Mouse (Mus musculus): ENCODE measurements at regions not wholly inside any gene's neighbourhood (a gene's known extent, or its start where the extent isn't known, plus 50 kb on each side); places are given as distances from the start of the nearest gene placed in this dataset.

DNA sequence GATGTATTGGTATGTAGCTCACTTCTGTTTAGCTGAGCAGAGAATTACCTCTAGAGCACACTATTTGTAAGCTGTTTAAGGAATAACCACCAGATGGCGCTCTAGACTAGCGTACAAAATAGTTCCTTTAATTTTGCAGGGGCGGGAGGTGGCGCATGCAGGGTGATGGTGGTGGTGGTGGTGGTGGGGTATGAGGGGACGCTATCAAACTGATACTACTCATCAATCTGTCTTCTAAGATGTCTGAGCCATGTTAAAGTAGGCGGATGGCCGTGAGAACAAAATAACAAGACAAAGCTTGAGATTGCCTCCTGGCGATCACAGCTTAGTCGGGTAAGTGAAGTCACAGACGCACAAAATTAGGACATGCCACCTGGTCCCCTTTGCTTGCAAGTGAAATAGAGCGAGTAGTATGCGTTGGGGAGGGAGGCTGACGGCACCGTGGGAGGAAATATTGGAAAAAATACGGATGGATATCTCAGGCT lies 90.6 kb upstream of the Nmur2 start:
- H3K4me1 ChIP-seq (ENCODE audit: control insufficient read depth in 1 of 2, insufficient read depth in 2 of 2): no peaks in the 10 kb centered on the region
- dilution Hi-C loops (cut with MboI; ENCODE audit: extremely low pct_ligation_motif_present, extremely low pct_unique_long_range_greater_than_20kb, low sequenced_read_pairs): no loop called here
- peak; percentile 57 to 92; a peak in 3 of 4 replicates for TF ChIP-seq CTCF (conservative IDR thresholded peaks at IDR 0.05 in 1 of 2, IDR thresholded peaks at IDR 0.05 in 1 of 2; ENCODE audit: low read depth in 2 of 2, low read length in 2 of 2)
- TF ChIP-seq MAX (IDR thresholded peaks at IDR 0.05; ENCODE audit: low read length): no peak
- no peak for TF ChIP-seq POLR2A (IDR thresholded peaks at IDR 0.05; ENCODE audit: low read depth, low read length)
- no peak for TF ChIP-seq JUND (conservative IDR thresholded peaks at IDR 0.05; ENCODE audit: low read depth, low read length)
- no peak for TF ChIP-seq MXI1 (IDR thresholded peaks at IDR 0.05; ENCODE audit: low read depth, low read length)
- TF ChIP-seq RAD21 (IDR thresholded peaks at IDR 0.05; ENCODE audit: low read depth, low read length): peak; percentile 86
- peak; percentile 26; the same call in 1 of the 2 replicates for TF ChIP-seq MAFK (IDR thresholded peaks at IDR 0.05; ENCODE audit: insufficient replicate concordance, low read length)
- peak; percentile 79 for TF ChIP-seq SMC3 (IDR thresholded peaks at IDR 0.05; ENCODE audit: low read depth, low read length)
- no peak for TF ChIP-seq E2F4 (IDR thresholded peaks at IDR 0.05; ENCODE audit: insufficient replicate concordance, low read depth, low read length)
- TF ChIP-seq JUN (IDR thresholded peaks at IDR 0.05; ENCODE audit: insufficient read depth, low read depth, low read length): no peak
- no peak for TF ChIP-seq SIN3A (IDR thresholded peaks at IDR 0.05; ENCODE audit: low read length)
- no peak for TF ChIP-seq ELF1 (IDR thresholded peaks at IDR 0.05; ENCODE audit: low read depth, low read length)
- peak; percentile 58 for DNase-seq (ENCODE audit: extremely low read depth)
- H3K27ac ChIP-seq (ENCODE audit: insufficient read depth, low read depth): no peak overlapping the region
- H3K9me3 ChIP-seq (replicated peaks; ENCODE audit: low read length): no peaks in the 10 kb centered on the region
- H3K4me3 ChIP-seq (replicated peaks in 1 of 3; ENCODE audit: low read depth in 2 of 3, low read length in 2 of 3, poor library complexity in 1 of 3): no peak overlapping the region
- H3K4me2 ChIP-seq (ENCODE audit: insufficient read depth, low read depth, poor library complexity, severe bottlenecking): no peak overlapping the region
- H3K36me3 ChIP-seq (replicated peaks in 1 of 2; ENCODE audit: control insufficient read depth in 1 of 2, insufficient read depth in 1 of 2, low read length in 1 of 2): no peaks in the 10 kb centered on the region
- no peak overlapping the region for H3K9ac ChIP-seq (ENCODE audit: insufficient read depth, low read depth)
- no peaks in the 10 kb centered on the region for H3K79me2 ChIP-seq (replicated peaks; ENCODE audit: control insufficient read depth, extremely low read depth, insufficient read depth, poor library complexity, severe bottlenecking)
- in situ Hi-C loops (cut with MboI; ENCODE audit: low pct_ligation_motif_present, low pct_unique_long_range_greater_than_20kb, low sequenced_read_pairs): loop anchor here (25.0 kb wide), 1 partner anchor 1331 kb away; no protein-coding TSS in a partner anchor
- peaks cover 34% of the 10 kb centered on the region for H3K27me3 ChIP-seq (replicated peaks)

DNA sequence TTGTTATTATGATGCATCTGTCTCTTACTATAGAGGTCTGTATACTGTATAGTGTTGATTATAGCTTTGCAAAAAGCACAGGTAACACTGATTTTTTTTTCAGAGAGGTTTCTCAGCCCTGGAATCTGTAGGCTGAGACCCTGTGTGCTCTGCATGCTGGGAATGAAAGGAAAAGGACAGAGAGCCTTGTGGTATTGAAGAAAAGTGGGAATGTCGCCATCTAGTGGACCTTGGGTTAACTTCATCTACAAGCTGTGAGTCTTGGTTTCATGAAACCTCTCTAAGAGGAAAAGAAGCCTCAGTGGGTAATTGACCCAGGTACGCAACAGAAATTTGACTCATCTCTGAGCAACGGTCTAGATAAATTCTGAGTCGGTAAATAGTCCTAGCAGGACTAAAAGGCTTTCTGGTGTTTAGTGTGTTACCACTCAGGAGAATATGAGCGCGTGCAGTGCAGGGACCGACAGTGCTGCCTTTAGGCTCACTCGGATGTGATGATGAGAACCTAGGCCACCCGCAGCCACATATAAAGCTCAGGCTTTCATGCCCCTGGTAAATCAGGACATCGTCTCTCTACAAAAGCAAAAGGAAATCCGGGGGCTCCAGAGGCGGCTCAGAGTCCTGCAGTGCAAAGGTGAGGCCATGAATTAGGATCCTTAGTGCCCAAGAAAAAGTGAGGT lies 75.9 kb upstream of the Nmur2 start:
- DNase-seq (ENCODE audit: extremely low read depth): no peak
- Histone ChIP-seq H3K27ac (ENCODE audit: insufficient read depth, low read depth) (no peak overlapping the region), H3K9ac (ENCODE audit: insufficient read depth, low read depth) (no peak overlapping the region), H3K4me1 (ENCODE audit: control insufficient read depth in 1 of 2, insufficient read depth in 2 of 2) (no peaks in the 10 kb centered on the region), H3K4me3 (replicated peaks in 1 of 3; ENCODE audit: low read depth in 2 of 3, low read length in 2 of 3, poor library complexity in 1 of 3) (no peak overlapping the region), H3K9me3 (replicated peaks; ENCODE audit: low read length) (no peaks in the 10 kb centered on the region), H3K79me2 (replicated peaks; ENCODE audit: control insufficient read depth, extremely low read depth, insufficient read depth, poor library complexity, severe bottlenecking) (no peaks in the 10 kb centered on the region), H3K27me3 (replicated peaks) (peaks cover 74% of the 10 kb centered on the region), H3K36me3 (replicated peaks in 1 of 2; ENCODE audit: control insufficient read depth in 1 of 2, insufficient read depth in 1 of 2, low read length in 1 of 2) (no peaks in the 10 kb centered on the region), H3K4me2 (ENCODE audit: insufficient read depth, low read depth, poor library complexity, severe bottlenecking) (no peak overlapping the region)
- TF ChIP-seq SMC3 (IDR thresholded peaks at IDR 0.05; ENCODE audit: low read depth, low read length) (no peak), CTCF (conservative IDR thresholded peaks at IDR 0.05 in 1 of 2, IDR thresholded peaks at IDR 0.05 in 1 of 2; ENCODE audit: low read depth in 2 of 2, low read length in 2 of 2) (peak; percentile 27 to 29; a peak in 2 of 4 replicates)
- in situ Hi-C loops (cut with MboI; ENCODE audit: low pct_ligation_motif_present, low pct_unique_long_range_greater_than_20kb, low sequenced_read_pairs): loop anchor here (25.0 kb wide), 1 partner anchor 529 kb away; no protein-coding TSS in a partner anchor
- dilution Hi-C loops (cut with MboI; ENCODE audit: extremely low pct_ligation_motif_present, extremely low pct_unique_long_range_greater_than_20kb, low sequenced_read_pairs): no loop called here

DNA sequence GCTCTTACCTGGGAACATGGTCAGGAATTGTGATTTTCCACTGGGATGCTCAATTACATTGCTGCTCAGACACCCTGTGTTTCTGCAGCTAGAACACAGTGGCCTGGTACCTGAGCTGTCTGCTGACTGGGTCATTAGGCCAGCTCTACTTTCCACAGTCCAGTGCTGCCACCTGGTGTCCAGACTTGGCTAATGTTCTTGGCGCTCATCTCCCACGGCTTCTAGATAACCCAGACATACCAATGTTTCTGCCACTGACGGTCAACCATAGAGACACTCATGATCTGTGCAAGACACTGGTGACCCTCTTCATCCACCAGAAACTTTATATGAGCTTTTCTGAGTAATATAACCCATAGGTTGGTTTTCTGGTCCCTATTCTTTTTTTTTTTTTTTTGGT lies 67.1 kb upstream of the Nmur2 start:
- TF ChIP-seq RAD21 (IDR thresholded peaks at IDR 0.05; ENCODE audit: low read depth, low read length) (peak; percentile 83), NRF1 (IDR thresholded peaks at IDR 0.05; ENCODE audit: low read depth, low read length) (no peak), SMC3 (IDR thresholded peaks at IDR 0.05; ENCODE audit: low read depth, low read length) (peak; percentile 58), CTCF (conservative IDR thresholded peaks at IDR 0.05 in 1 of 2, IDR thresholded peaks at IDR 0.05 in 1 of 2; ENCODE audit: low read depth in 2 of 2, low read length in 2 of 2) (peak; percentile 78 to 88)
- H3K36me3 ChIP-seq (replicated peaks in 1 of 2; ENCODE audit: control insufficient read depth in 1 of 2, insufficient read depth in 1 of 2, low read length in 1 of 2): no peaks in the 10 kb centered on the region
- H3K27me3 ChIP-seq (replicated peaks): peaks cover 64% of the 10 kb centered on the region
- H3K4me3 ChIP-seq (replicated peaks in 1 of 3; ENCODE audit: low read depth in 2 of 3, low read length in 2 of 3, poor library complexity in 1 of 3): no peak overlapping the region
- H3K9me3 ChIP-seq (replicated peaks; ENCODE audit: low read length): no peaks in the 10 kb centered on the region
- DNase-seq (ENCODE audit: extremely low read depth): peak; percentile 77
- dilution Hi-C loops (cut with MboI; ENCODE audit: extremely low pct_ligation_motif_present, extremely low pct_unique_long_range_greater_than_20kb, low sequenced_read_pairs) (no loop called here), in situ Hi-C loops (cut with MboI; ENCODE audit: low pct_ligation_motif_present, low pct_unique_long_range_greater_than_20kb, low sequenced_read_pairs) (loop anchor here (5.0 to 25.0 kb wide), 2 partner anchors 116 to 521 kb away; no protein-coding TSS in a partner anchor)
- H3K27ac ChIP-seq (ENCODE audit: insufficient read depth, low read depth): no peak overlapping the region
- no peak overlapping the region for H3K9ac ChIP-seq (ENCODE audit: insufficient read depth, low read depth)
- H3K4me1 ChIP-seq (ENCODE audit: control insufficient read depth in 1 of 2, insufficient read depth in 2 of 2): no peaks in the 10 kb centered on the region
- H3K79me2 ChIP-seq (replicated peaks; ENCODE audit: control insufficient read depth, extremely low read depth, insufficient read depth, poor library complexity, severe bottlenecking): no peaks in the 10 kb centered on the region
- no peak overlapping the region for H3K4me2 ChIP-seq (ENCODE audit: insufficient read depth, low read depth, poor library complexity, severe bottlenecking)
